Mouse (Mus musculus): ENCODE measurements around the gene Pfkl.
A peak's percentile ranks its signal among the peaks of the same experiment; 100 is the strongest.
"Not testable (repeated sequence)": the region's sequence is repeated elsewhere in the genome, so short reads cannot be mapped to it uniquely, and the experiment has no call there.

The Pfkl gene

DNA sequence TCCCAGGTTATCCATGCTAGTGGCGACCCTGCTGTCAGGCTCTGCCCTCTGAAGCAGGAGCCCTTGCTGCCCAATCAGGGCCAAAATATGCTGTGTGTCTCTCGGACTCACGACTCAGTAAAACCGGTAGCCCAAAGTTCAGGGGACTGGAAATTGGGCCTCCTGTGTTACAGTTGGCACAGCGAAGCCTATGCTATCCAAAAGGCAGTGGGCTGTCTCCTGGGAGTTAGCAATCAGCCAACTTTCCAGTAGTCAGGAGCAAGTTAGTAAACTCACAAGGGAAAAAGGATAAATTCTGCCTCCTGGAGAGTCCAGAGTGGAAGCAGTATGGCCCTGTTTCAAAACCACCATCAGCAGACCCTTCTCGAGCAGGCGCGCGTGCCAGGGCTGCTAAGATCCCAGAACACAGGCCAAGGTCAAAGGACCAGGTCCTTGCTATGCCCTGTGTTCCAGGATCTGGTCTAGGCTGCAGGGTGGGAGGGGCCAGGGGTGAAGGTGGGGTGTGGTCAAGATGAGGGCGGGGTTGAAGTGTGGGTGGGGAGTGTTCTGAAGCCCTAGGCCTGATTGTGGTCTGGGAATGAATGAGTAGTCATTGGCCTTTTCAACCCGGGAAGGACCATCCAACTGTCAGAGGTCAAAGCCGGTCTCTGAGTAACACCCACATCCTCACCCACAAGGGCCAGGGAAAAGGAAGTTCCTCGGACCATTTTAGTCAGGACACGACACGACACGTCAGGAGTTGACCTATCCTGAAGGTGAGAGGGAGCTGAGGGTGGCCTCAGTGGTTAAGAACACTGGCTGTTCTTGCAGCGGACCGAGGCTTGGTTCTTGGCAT lies 3.0 kb upstream of the Pfkl start:
- DNase-seq (ENCODE audit: extremely low read depth, low read depth), result no peak

DNA sequence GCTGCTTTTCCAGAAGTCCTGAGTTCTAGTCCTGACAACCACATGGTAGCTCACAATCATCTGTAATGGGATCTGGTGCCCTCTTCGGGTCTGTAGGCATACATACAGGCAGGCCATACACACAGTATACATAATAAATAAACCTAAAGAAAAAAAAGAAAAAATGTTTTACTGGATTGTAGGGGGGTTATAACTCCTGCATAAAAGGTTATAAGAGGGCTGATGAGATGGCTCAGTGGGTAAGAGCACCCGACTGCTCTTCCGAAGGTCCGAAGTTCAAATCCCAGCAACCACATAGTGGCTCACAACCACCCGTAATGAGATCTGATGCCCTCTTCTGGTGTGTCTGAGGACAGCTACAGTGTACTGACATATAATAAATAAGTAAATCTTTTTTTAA lies 1.2 kb upstream of the Pfkl start:
- DNase-seq (ENCODE audit: extremely low read depth, low read depth), result not testable (repeated sequence)

DNA sequence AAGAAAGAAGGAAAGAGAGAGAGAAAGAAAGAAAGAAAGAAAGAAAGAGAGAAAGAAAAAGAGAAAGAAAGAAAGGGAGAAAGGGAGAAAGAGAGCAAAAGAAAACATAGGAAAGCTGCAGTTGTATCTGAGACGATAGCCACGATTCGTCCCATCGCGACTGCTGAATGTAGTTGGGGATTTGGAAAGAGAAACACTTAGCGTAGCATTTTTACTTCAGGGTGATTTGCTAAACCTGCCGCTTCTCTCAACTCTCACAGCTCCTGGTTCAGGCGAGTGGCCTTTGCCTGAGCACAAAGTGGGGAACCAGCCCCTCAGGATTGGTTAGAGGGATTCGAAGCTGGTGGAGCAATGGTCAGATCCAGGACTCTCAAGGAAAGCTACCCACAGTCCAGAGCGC lies 452 bp upstream of the Pfkl start:
- DNase-seq (ENCODE audit: extremely low read depth, low read depth), result no peak

DNA sequence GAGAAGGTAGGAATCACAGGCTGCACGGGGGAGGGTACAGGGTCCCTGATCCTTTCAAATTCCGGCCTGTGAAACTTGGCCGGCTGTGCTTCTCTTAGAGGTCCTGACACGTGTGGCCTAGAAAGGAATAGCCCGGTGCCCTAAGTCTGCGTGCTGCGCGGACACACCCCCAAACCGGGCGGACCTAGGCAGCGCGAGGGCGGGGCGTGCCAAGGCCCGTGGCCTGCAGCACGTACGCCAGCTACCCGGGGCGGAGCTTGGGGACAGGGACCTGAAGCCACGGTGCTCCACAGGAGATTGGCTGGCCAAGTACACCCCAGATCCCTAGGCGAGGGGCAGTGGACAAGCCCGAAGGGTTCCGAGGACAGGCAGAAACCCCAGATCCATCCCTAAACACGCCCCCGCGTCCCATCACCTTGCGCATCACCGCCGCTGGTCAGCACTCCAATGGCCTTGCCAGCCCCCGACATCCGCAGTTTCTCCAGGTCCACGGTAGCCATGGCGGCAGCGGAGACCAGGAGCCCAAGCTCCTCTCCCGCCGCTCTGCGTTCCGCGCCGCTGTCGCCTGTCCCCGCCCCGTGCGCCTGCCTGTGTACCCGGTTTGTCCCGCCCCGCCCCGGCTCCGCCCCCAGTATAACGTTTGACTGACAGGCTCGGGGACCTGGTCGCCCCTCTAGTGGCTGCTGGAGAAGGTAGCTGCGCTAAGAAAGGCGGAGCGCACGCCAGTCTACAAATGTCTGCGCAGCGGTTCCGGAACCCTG lies 519 bp downstream of the Pfkl start:
- peak; percentile 83 for DNase-seq (ENCODE audit: extremely low read depth, low read depth)

DNA sequence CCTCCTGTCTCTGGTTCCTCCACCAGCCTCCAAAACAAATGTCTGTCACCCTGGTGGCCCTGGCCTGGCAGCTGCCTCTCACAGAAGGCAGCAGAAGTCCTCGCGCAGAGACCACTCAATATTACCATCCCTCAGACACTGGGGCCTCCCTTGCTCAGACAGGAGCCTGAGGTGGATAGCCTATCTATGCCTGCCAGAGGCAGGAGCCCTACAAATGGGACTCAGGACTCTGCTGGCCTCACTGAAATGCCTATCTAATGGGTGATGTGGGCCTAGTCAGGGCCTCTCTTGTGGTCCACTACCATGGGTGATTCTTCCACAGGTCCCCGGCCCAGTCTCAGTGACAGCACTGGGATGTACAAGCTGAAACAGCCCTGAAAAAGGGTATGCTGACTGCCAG lies 1.7 kb downstream of the Pfkl start:
- no peak for DNase-seq (ENCODE audit: extremely low read depth, low read depth)

DNA sequence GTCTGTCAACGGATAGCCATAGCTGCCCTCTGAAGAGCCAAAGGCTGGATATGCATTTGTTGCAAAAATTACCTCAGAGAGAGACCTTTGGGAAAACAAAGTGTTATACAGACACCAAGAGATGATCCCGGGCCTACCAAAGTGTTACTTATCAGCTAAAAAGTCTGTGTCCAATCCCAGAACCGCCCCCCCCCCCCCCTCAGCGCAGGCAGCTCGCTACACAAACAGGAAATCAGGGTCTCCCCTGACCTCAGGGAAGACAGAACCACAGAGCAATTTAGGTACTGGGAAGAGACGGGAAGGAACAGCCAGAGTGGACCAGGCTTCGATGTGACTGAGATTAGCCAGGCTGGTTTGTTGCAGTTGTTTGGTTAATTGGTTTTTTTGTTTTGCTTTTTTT lies 2.7 kb downstream of the Pfkl start:
- no peak for DNase-seq (ENCODE audit: extremely low read depth, low read depth)

DNA sequence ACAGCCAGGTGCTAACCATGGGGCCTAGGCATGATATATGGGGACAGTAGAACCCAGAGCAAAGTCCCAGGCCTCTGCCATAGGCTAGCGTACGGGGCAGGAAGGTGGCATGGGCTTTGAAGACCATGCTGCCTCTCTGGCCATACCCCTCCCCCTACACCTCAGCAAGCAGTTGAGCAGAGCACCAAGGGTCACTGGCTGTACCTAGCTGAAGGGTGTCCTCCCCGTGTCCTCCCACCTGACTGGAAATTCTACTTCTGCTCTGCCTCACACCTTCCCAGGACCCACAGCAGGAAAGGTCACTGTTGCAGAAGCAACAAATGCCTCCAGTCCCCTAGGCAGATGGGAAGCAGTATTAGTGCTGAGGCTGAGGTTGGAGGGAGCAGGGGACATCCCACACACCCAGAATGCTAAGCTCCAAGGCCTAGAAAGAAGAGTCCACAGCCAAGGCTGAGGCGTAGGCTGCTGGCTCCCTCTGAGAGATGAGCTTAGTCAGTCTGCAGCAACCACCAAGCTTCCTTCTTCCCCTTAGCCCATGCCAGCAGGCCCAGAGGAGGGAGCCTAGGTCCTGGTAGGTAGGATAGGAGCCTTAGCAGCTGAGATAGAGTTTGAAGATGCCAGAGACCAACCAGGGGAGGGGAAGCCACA lies 4.0 kb downstream of the Pfkl start:
- DNase-seq (ENCODE audit: extremely low read depth, low read depth), result no peak

DNA sequence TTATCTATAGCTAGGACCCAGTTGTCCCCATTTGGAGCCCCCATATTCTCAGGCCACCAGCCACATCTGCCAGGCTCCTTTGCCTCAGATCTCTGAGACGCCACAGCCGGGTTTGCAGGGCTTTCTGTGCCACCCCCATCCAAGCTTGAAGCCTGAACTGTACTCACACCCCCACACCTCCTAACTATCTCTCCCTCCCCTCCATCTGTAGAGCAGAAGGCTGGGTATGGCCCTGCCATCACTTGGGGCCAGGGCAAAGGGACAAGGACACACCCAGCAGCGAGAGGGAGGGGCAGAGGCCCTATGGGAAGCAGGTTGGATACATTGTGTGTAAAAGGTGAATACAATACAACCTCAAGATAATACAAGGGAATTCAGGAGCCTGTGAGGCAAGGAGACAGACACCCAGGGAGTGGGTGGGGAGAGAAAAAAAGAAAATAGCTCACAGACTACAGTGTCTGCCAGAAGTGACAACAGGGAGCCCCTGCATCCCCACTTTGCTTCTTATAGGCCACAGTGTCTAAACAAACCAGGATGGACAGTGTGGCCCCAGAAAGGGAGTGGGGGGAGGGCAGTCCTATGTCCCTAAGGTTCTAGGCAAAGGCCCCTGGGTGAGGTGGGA lies 5.3 kb downstream of the Pfkl start:
- no peak for DNase-seq (ENCODE audit: extremely low read depth, low read depth)

DNA sequence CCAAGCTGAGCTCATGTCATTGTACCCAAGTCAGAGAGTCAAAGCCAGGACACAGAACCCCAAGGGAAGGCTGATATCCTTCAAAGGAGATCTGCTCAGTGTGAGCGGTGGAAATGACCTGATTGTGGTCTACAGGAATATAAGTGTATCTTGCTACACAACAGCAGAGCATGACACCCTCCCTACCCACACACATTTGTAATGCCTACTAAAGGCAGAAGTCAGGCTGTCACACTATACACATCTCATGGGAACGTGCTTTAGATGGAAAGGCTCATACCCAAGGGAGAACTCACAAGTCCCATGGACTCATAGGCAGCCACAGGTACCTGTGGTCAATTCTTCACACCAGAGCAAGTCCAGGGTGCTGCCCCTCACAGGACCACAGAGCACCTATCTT lies 7.6 kb downstream of the Pfkl start:
- DNase-seq (ENCODE audit: extremely low read depth, low read depth), result no peak

DNA sequence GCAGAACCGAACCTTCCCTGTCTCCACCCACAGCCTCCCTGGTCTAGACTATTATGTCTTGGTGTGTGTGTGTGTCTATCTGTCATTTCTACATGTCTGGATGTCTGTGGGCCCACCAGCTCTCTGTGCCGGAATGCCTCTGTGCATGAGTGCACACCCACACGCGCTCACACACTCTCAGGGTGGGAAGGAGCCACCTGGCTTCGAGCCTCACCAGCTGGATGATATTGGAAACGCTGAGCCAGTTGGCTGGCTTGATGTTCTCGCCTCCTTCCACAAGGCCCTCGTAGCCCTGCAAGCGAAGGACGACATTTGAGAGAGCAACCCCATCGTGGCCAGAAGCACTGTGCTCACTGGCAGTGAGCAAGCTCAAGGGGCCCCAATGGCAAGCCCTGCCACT lies 8.1 kb downstream of the Pfkl start:
- no peak for DNase-seq (ENCODE audit: extremely low read depth, low read depth)

DNA sequence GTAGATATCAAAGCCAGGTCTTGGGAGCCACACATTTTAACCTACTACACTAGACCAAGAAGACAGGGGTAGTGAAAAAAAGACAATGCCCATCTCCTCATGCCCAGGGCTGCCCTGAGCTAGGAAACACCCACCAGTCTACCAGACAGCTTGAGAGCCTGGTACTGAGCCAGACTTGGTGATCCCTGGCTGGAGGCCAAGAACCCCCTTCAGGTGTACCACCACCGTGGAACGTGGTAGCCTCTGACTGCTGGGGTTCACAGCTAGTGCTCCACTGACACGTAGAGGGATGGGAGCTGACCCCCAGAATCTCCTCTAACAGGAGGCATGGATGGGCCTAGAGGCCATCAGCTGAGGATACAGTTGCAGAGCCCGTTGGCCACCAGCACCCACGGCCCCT lies 9.7 kb downstream of the Pfkl start:
- DNase-seq (ENCODE audit: extremely low read depth, low read depth), result no peak

DNA sequence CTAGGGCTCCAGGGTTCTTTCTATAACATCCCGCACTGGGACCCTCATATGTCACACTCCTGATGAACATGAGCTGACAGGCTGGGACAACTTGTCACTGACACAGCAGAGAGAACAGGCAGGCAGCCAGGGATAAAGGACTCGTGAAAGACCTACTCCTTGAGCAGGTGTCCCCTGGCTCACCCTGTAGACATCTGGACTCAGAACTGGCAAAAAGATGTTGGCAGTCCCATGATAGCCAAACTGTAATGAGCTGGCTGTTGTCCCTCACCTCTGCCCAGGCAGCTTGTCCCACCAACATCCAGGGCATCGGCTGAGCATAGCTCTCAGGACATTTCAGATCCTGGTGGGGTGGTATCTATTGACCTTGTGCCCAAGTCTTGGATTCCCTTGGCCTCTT lies 14.2 kb downstream of the Pfkl start:
- no peak for DNase-seq (ENCODE audit: extremely low read depth, low read depth)

DNA sequence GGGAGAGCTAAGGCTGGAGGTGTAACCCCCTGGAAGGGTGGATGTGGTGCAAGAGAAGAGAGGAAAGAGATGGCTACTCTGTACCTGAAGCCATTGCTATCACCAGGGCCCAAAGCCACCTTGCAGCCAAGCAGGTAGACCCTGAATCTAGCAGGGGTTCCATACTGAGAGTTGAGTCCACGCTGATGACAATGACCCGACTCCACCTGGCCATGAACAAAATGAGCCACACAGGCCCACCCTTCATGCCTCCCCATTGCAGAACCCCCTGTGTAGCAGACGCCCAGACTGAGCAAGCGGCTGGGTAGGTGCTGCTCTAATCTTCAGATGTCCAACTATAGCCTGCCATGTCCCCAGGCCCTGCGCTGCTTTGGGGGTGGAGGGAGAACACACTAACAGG lies 24.1 kb downstream of the Pfkl start:
- DNase-seq (ENCODE audit: extremely low read depth, low read depth), result no peak

DNA sequence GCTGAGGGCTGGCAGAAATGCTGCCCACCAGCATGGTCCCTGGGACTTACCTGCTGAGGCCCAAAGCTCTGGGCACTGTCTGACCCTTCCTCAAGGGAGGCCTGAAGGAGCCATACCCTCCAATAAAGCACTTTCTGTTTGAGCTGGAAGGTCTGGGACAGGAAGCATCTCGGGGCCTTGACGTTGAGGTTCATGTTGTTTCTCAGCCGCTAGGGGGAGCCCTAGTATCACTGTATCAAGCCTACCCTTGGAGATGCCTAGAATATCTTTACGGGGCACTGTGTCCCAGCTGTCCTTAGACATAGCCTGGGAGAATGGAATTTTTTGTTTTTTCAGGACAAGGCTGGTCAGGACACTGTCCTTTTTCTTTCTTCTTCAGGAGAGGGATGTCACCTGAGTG lies 25.2 kb downstream of the Pfkl start:
- DNase-seq (ENCODE audit: extremely low read depth, low read depth), result peak; percentile 49

DNA sequence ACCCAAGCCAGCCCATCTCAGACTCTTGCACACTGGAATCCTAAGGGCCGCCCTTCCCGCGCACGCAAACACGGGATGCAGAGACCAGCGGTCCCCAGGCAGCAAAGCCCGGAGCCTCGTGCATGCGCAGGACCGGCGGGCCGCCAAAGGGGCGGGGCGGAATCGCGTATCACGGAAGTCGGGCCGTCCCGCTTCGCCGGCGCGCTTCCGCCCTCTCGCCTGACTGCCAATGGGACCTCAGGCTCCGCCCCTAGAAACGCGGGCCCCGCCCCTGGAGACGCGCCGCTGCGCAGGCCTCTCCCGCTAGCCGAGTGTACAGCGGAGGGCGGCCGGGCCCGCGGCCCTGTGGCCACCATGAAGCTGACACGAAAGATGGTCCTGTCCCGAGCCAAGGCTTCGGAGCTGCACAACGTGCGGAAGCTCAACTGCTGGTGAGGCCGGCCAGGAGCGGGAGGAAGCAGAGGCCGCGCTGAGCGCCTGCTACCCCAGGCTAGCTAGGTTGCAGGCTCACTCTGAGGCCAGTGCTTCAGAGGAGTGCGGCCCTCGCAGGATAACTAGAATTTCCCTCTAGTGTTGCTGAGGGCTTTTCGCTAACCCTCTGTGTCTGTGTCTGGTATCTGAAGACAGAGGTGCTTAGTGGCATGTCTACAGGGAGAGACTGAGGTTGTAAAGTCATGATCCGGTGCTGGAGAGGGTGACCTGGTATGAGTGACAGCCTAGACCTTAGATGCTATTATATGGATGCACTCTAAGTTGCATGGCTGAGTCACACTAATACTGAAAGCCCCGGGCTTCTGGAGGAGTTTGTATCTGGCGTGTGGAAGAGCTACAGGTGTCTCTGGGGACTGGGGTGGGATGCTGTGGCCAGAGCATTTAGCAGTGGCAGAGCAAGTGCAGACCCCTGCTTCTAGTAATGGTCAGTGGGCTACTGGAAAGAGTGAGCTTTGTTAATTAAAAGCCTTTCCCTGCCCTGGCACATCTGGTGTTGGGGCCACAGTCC lies 31.2 kb downstream of the Pfkl start, which contains the start of gene 1810043G02Rik:
TSS of gene 1810043G02Rik (plus strand) at position 174 of the 1,000 bp plus-strand sequence.
- peak; percentile 83 for DNase-seq (ENCODE audit: extremely low read depth, low read depth)

DNA sequence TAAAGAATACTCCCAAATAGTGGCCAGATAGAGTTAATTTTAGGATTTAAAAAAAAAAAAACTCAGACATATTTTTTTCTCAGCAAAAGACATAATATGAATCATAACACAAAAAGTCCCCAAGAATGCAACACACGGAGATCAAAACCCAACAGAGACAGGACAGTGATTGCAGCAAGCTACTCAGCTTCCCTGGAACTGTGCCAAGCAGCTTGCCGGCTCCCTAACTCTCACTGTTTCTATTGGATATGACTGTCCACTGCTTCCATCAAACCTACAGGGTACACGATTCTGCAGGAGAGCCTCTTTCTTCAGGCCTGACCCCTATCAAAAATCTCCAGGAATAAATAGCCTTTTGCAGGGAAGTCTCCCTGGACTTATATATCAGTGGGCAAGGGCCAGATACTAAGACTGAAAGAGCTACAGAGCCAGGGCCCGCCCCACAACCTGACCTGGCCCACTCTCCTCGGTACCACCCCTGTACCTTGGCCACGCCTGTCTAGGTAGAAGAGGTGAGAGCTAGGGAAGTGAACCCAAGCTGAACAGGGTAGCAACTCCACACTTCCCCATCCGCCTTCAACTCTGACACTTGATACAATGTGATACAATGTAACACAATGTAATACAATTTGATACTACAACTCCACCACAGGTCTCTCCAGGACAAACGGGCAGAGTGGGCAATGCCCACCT lies 33.3 kb downstream of the Pfkl start:
- DNase-seq (ENCODE audit: extremely low read depth, low read depth), result no peak

DNA sequence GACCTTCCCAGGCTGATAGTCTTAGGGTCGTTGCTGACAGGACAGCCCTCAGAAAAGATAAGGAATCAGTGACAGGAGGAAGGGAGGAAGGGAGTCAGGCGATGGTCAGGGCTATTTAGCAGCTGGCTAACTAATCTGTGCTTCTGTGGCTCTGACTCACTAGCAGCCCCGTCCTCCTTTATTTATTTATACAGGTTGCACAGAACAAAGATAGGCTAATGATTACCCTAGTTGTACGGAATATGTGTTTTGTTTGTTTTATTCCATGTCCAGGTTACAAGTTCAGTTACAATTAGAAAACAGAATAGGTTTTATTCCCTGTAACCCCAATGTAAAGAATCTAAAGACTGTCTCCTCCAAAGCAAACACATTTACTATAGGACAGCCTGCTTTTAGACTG lies 34.2 kb downstream of the Pfkl start:
- no peak for DNase-seq (ENCODE audit: extremely low read depth, low read depth)

DNA sequence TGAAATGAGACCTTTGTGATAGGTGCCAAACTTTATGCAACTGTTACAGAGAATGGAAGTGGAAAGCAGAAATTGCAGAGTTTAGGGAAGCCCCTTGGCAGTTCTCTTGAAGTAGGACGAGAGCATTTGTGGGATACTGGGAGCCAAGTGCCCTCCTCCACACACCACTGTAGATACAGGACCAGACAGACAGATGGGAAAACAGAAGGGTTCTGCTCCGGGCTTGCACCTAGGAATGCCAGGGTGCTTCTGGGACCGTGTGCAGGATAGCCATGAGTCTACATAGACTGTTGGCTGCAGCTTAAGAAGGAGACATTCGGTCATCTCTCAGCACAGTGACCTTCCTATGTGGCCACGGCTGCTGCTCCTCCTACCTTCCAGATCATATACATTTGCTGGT lies 35.1 kb downstream of the Pfkl start:
- no peak for DNase-seq (ENCODE audit: extremely low read depth, low read depth)

DNA sequence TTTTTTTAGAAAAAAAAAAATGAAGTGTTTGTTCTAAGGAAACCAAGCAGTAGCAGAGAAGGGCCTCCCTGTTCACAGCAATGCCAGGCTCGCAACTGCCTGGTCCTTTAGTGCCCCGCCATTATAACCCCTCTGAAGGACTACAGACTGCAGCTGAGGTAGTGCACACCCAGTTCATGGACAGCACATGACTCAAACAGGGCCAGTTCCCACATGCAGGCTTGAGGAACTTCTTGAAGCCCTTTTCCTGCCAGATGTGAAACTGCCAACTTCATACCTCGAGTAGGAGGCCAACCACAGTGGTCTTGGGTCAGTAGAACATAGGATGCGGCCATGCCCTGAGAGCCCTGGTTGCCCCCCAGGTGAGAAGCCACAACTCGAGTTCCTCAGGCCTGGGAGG lies 35.6 kb downstream of the Pfkl start:
- no peak for DNase-seq (ENCODE audit: extremely low read depth, low read depth)
